Mouse (Mus musculus) bone marrow, adult 2 months (tissue): ENCODE results near the gene Zfp13. TPM values are rescaled to one million over a fixed set of nuclear protein-coding genes. Genes with fewer than 3 reads are reported as not detected.
"Not testable (repeated sequence)": the region's sequence is repeated elsewhere in the genome, so short reads cannot be mapped to it uniquely, and the experiment has no call there.

Experiments
- H3K27ac ChIP-seq: fragments of 200-500 bp; 2 replicates; pipeline ENCODE4 v1.5.1; 2012; ENCODE audit warnings: low read depth, mild to moderate bottlenecking, control low read depth, inconsistent platforms, low read length; ENCODE audit not compliant: control insufficient read depth, poor library complexity, insufficient read depth
- H3K4me1 ChIP-seq: fragments of 200-500 bp; 2 replicates; pipeline ENCODE4 v1.6.1; 2011; ENCODE audit warnings: low read length; ENCODE audit not compliant: control insufficient read depth, insufficient read depth
- H3K4me3 ChIP-seq: fragments of 200-500 bp; replicated peaks from 2 replicates; pipeline ENCODE3; 2011; ENCODE audit warnings: mild to moderate bottlenecking, low read depth, low read length, control low read depth; ENCODE audit not compliant: control insufficient read depth
- CTCF ChIP-seq: fragments of 200-500 bp; IDR thresholded peaks from 2 replicates; pipeline ENCODE4 v1.5.1; 2011; ENCODE audit warnings: low read length, control low read depth; ENCODE audit not compliant: control insufficient read depth, insufficient read depth
- POLR2A ChIP-seq: fragments of 200-500 bp; IDR thresholded peaks from 2 replicates; pipeline ENCODE4 v1.6.1; 2011; ENCODE audit warnings: low read depth, mild to moderate bottlenecking, control low read depth, low read length, borderline replicate concordance; ENCODE audit not compliant: control insufficient read depth
- WGBS: fragments of 180-500 bp; shearing (Covaris S2); methylation state at CpG from one replicate; pipeline ENCODE4 v1.1.7; 2018; 5-methylcytosine and 5-hydroxymethylcytosine counted together
- polyA plus RNA-seq: library from polyadenylated mRNA; stranded (reverse); fragments of >200 nt; gene quantifications from 2 replicates; pipeline ENCODE4 v1.2.4, GENCODE M21; 2011; ENCODE audit warnings: low replicate concordance; ENCODE audit not compliant: missing spikeins, insufficient read depth, insufficient read length

Zfp13 gene
- polyA plus RNA-seq, 1 experiment: not detected

- TF ChIP-seq POLR2A (no peak), CTCF (no peak)
- H3K4me3 ChIP-seq: peak overlapping the region; percentile 63
- WGBS: 7% methylated on average over 7 of the region's 7 CpGs
- H3K27ac ChIP-seq: no peak overlapping the region
- H3K4me1 ChIP-seq: no peaks in the 10 kb centered on the region
Measured at GRCm38 (mm10) chr17:23599605-23600063, 347 bp upstream of the Zfp13 start.

GRCm38 (mm10) chr17:23595139-23595538, 4.1 kb downstream of the Zfp13 start:
- not testable (repeated sequence) for H3K4me3 ChIP-seq, H3K27ac ChIP-seq, H3K4me1 ChIP-seq
- 74% methylated on average over 4 of the region's 4 CpGs for WGBS

DNA sequence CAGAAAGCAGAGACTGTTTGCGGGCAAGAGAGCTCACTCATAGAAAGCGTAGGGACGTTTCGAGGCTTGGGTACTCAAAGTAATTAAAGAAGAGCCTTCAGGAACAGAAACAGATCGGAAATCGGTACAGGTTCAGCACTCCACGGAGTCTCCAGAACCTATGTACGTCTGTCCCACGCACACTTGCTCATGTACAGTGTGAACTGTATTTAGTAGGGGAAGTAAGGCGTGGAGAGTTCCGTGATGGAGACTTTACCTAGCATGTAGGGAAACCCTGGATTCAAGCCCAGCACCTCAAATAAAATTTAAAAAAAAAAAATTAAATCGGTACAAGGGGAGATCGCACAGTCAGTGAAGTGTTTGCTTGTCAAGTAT, 6.4 kb downstream of the Zfp13 start:
- TF ChIP-seq POLR2A: no peak
- no peak for TF ChIP-seq CTCF
- WGBS: 7% methylated on average over 13 of the region's 13 CpGs
- Histone ChIP-seq H3K27ac (no peak overlapping the region), H3K4me3 (peak overlapping the region; percentile 70), H3K4me1 (no peaks in the 10 kb centered on the region)

GRCm38 (mm10) chr17:23592208-23592925, 6.9 kb downstream of the Zfp13 start:
- 7% methylated on average over 34 of the region's 34 CpGs for WGBS

DNA sequence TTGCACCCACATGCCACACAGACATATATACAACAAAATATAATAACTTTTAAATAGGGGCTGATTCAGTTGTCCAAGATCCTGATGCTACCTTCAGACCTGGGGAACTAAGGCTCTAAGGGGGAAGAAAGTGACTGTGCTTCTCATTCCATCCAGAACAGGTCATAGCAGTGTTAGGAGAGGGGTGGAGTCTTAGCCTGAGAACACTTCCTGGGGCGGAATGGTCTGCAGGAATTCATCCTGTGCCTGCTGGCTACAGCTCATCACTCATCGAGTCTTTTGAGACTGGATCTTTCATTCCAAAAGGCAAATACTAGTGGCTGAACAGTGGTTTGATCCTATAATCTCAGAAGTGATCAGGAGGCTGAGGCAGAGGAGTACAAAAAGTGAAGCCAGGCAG, 12.0 kb downstream of the Zfp13 start:
- 83% methylated on average over 2 of the region's 2 CpGs for WGBS
- Histone ChIP-seq H3K27ac (no peak overlapping the region), H3K4me3 (no peak overlapping the region), H3K4me1 (no peaks in the 10 kb centered on the region; the same call in 1 of the 2 replicates)
- TF ChIP-seq POLR2A (no peak), CTCF (no peak)

More at GRCm38 (mm10) chr17:23592208-23592925, 6.9 kb downstream of the Zfp13 start:
- no peaks in the 10 kb centered on the region for H3K4me1 ChIP-seq
- peak overlapping the region; percentile 70 for H3K4me3 ChIP-seq
- H3K27ac ChIP-seq: no peak overlapping the region
- TF ChIP-seq POLR2A (no peak), CTCF (no peak)

DNA sequence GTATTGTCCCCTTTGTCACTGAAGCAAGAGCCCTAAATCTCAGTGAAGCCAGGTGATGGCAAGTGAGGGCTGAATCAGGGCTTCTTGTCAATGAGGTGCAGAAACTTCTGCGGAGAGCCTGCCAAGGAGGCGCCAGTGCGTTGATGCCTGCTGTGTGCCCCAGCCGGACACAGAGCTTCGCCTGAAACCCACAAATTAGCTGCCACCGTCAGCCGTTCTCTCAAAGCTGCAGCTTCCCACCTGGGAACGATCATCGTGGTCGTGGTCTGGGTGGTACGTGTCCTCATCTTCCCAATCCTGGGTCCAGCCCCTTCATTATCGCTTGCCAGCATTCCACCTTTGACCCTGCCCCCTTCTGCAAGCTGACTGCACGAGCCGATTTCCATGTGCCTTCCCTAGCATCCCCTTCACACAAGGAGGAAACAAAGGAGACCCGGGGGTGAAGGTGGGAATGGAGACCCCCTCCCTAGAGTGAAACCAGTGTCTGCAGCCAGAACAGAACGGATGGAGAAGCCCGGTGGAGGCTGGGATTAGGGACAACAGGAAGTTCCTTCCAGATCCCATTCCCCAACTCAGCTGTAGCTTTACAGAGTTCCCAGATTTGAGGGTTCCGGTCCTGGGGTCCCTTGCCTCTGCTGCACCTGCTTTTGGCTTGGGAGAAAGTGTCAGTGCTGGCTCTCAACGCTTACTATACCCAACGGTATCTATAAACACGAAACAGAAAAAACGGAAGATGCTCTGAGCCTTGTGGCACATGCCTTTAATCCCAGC, 13.4 kb downstream of the Zfp13 start:
- Histone ChIP-seq H3K4me3 (peak overlapping the region; percentile 29), H3K27ac (no peak overlapping the region), H3K4me1 (no peaks in the 10 kb centered on the region; the same call in 1 of the 2 replicates)
- TF ChIP-seq POLR2A (no peak), CTCF (no peak)
- WGBS: 6% methylated on average over 22 of the region's 22 CpGs

- H3K4me1 ChIP-seq: no peaks in the 10 kb centered on the region; the same call in 1 of the 2 replicates
- H3K4me3 ChIP-seq: no peak overlapping the region
- no peak overlapping the region for H3K27ac ChIP-seq
- TF ChIP-seq POLR2A (no peak), CTCF (no peak)
- 71% methylated on average over 8 of the region's 8 CpGs for whole genome bisulfite sequencing
Measured at GRCm38 (mm10) chr17:23584786-23585185, 14.5 kb downstream of the Zfp13 start.

GRCm38 (mm10) chr17:23575951-23576552, 23.2 kb downstream of the Zfp13 start:
- TF ChIP-seq POLR2A (no peak), CTCF (no peak)
- Histone ChIP-seq H3K4me1 (peaks cover 2% of the 10 kb centered on the region; the same call in 1 of the 2 replicates), H3K4me3 (no peak overlapping the region), H3K27ac (no peak overlapping the region)
- 93% methylated on average over 38 of the region's 38 CpGs for WGBS
